Mouse (Mus musculus) liver, embryonic 16.5 days (tissue): ENCODE measurements around the gene Rhof. TPM values are rescaled to one million over a fixed set of nuclear protein-coding genes. Genes with fewer than 3 reads are reported as not detected.
A peak's percentile ranks its signal among the peaks of the same experiment; 100 is the strongest.

ENCODE experiments used
- ATAC-seq: fragments of 200-750 bp; cut with Nextera tagmentation; 2 replicates; pipeline ENCODE4 v1.8.0; 2017; ENCODE audit warnings: low read depth, mild to moderate bottlenecking, moderate number of reproducible peaks, moderate library complexity
- H3K27ac ChIP-seq: fragments of 300-500 bp; sonication (generic); 2 replicates; pipeline ENCODE4 v1.5.1; 2014; ENCODE audit warnings: mild to moderate bottlenecking, low read length
- H3K27me3 ChIP-seq: fragments of 300-500 bp; sonication (generic); 2 replicates; pipeline ENCODE4 v1.6.1; 2014; ENCODE audit warnings: low read depth, low read length, mixed read lengths; ENCODE audit not compliant: control insufficient read depth, insufficient read depth
- H3K36me3 ChIP-seq: fragments of 300-500 bp; sonication (generic); 2 replicates; pipeline ENCODE4 v1.6.1; 2014; ENCODE audit warnings: mild to moderate bottlenecking; ENCODE audit not compliant: control insufficient read depth, insufficient read depth
- H3K4me1 ChIP-seq: fragments of 300-500 bp; sonication (generic); 2 replicates; pipeline ENCODE4 v1.6.1; 2014; ENCODE audit warnings: low read depth, low read length, mixed read lengths; ENCODE audit not compliant: control insufficient read depth
- H3K4me2 ChIP-seq: fragments of 300-500 bp; sonication (generic); 2 replicates; pipeline ENCODE4 v1.6.1; 2014; ENCODE audit warnings: low read depth, low read length, mixed read lengths
- H3K4me3 ChIP-seq: fragments of 300-500 bp; sonication (generic); 2 replicates; pipeline ENCODE4 v1.5.1; 2014; ENCODE audit warnings: low read depth, mild to moderate bottlenecking, low read length
- H3K9ac ChIP-seq: fragments of 300-500 bp; sonication (generic); 2 replicates; pipeline ENCODE4 v1.6.1; 2014; ENCODE audit warnings: low read depth, low read length
- H3K9me3 ChIP-seq: fragments of 300-500 bp; sonication (generic); replicated peaks from 2 replicates; pipeline ENCODE4 v1.6.1; 2016; ENCODE audit warnings: low read length; ENCODE audit not compliant: control insufficient read depth
- WGBS: fragments of 180-500 bp; shearing (Covaris S2); extraction: QIAGEN DNeasy Blood & Tissue Kit; methylation state at CpG from one replicate; pipeline ENCODE4 v1.1.7; 2014; ENCODE audit not compliant: insufficient replicate concordance; 5-methylcytosine and 5-hydroxymethylcytosine counted together
- polyA plus RNA-seq: library from polyadenylated mRNA; unstranded; fragments of >200 nt; fragmentation: Nextera tagmentation; extraction: Ambion mirVana; gene quantifications from 2 replicates; pipeline ENCODE4 v1.2.1, GENCODE M21; 2015

The Rhof gene
- polyA plus RNA-seq, 1 experiment from 2014 or later = 2.3 TPM

GRCm38 (mm10) chr5:123133784-123134143 lies 1.3 kb upstream of the Rhof start:
- Histone ChIP-seq H3K4me2 (no peak overlapping the region), H3K36me3 (peaks cover 12% of the 10 kb centered on the region), H3K27me3 (peaks cover 5% of the 10 kb centered on the region; the same call in 1 of the 2 replicates), H3K4me3 (no peak overlapping the region), H3K9ac (no peak overlapping the region), H3K9me3 (no peaks in the 10 kb centered on the region), H3K4me1 (peaks cover 76% of the 10 kb centered on the region), H3K27ac (peak overlapping the region; percentile 36)
- ATAC-seq = no peak
- 52% methylated on average over 7 of the region's 7 CpGs for WGBS

GRCm38 (mm10) chr5:123133083-123133783 lies 741 bp upstream of the Rhof start:
- WGBS = 19% methylated on average over 18 of the region's 18 CpGs
- Histone ChIP-seq H3K4me1 (peaks cover 72% of the 10 kb centered on the region), H3K9ac (peak overlapping the region; percentile 62; the same call in 1 of the 2 replicates)

GRCm38 (mm10) chr5:123130814-123131148 lies 1.7 kb downstream of the Rhof start:
- Histone ChIP-seq H3K9ac (no peak overlapping the region), H3K4me1 (peaks cover 60% of the 10 kb centered on the region), H3K9me3 (no peaks in the 10 kb centered on the region), H3K27me3 (peaks cover 5% of the 10 kb centered on the region; the same call in 1 of the 2 replicates), H3K36me3 (peaks cover 12% of the 10 kb centered on the region), H3K4me3 (no peak overlapping the region), H3K27ac (no peak overlapping the region), H3K4me2 (no peak overlapping the region)
- 62% methylated on average over 5 of the region's 5 CpGs for WGBS
- no peak for ATAC-seq

More at GRCm38 (mm10) chr5:123133083-123133783, 741 bp upstream of the Rhof start:
- H3K4me3 ChIP-seq = peak overlapping the region; percentile 63
- peaks cover 12% of the 10 kb centered on the region for H3K36me3 ChIP-seq
- peak overlapping the region; percentile 75 for H3K4me2 ChIP-seq
- H3K27ac ChIP-seq = peak overlapping the region; percentile 82
- no peak for ATAC-seq
- no peaks in the 10 kb centered on the region for H3K9me3 ChIP-seq
- H3K27me3 ChIP-seq = peaks cover 5% of the 10 kb centered on the region; the same call in 1 of the 2 replicates

GRCm38 (mm10) chr5:123130030-123130813 lies 2.3 kb downstream of the Rhof start:
- peaks cover 60% of the 10 kb centered on the region for H3K4me1 ChIP-seq
- H3K27ac ChIP-seq = no peak overlapping the region
- no peak for ATAC-seq

GRCm38 (mm10) chr5:123129170-123129757 lies 3.2 kb downstream of the Rhof start:
- 36% methylated on average over 10 of the region's 10 CpGs for WGBS
- H3K4me1 ChIP-seq = peaks cover 55% of the 10 kb centered on the region
- H3K4me2 ChIP-seq = 0 out of 2 replicates have a peak overlapping the region, but pooled peaks have one; percentile 9

More at GRCm38 (mm10) chr5:123130030-123130813, 2.3 kb downstream of the Rhof start:
- no peak overlapping the region for H3K4me2 ChIP-seq
- H3K9ac ChIP-seq = no peak overlapping the region
- WGBS = 80% methylated on average over 9 of the region's 9 CpGs
- no peaks in the 10 kb centered on the region for H3K9me3 ChIP-seq
- H3K36me3 ChIP-seq = peaks cover 12% of the 10 kb centered on the region
- no peak overlapping the region for H3K4me3 ChIP-seq
- H3K27me3 ChIP-seq = peaks cover 5% of the 10 kb centered on the region; the same call in 1 of the 2 replicates

GRCm38 (mm10) chr5:123128426-123129169 lies 3.9 kb downstream of the Rhof start:
- Histone ChIP-seq H3K27ac (peak overlapping the region; percentile 66), H3K4me3 (no peak overlapping the region), H3K9ac (0 out of 2 replicates have a peak overlapping the region, but pooled peaks have one; percentile 7), H3K27me3 (peaks cover 5% of the 10 kb centered on the region; the same call in 1 of the 2 replicates), H3K9me3 (no peaks in the 10 kb centered on the region), H3K4me2 (0 out of 2 replicates have a peak overlapping the region, but pooled peaks have one; percentile 9), H3K36me3 (peaks cover 1% of the 10 kb centered on the region), H3K4me1 (peaks cover 49% of the 10 kb centered on the region)
- 19% methylated on average over 10 of the region's 10 CpGs for WGBS
- ATAC-seq = no peak

More at GRCm38 (mm10) chr5:123129170-123129757, 3.2 kb downstream of the Rhof start:
- H3K4me3 ChIP-seq = no peak overlapping the region
- peaks cover 7% of the 10 kb centered on the region for H3K36me3 ChIP-seq
- no peaks in the 10 kb centered on the region for H3K9me3 ChIP-seq
- H3K27me3 ChIP-seq = peaks cover 5% of the 10 kb centered on the region; the same call in 1 of the 2 replicates
- H3K27ac ChIP-seq = peak overlapping the region; percentile 66
- no peak overlapping the region for H3K9ac ChIP-seq
- no peak for ATAC-seq

- H3K27ac ChIP-seq = no peak overlapping the region
- H3K9ac ChIP-seq = no peak overlapping the region
- no peak for ATAC-seq
- 51% methylated on average over 6 of the region's 6 CpGs for WGBS
- H3K9me3 ChIP-seq = no peaks in the 10 kb centered on the region
- H3K4me3 ChIP-seq = no peak overlapping the region
- H3K4me1 ChIP-seq = peaks cover 35% of the 10 kb centered on the region
- no peak overlapping the region for H3K4me2 ChIP-seq
- peaks cover 5% of the 10 kb centered on the region; the same call in 1 of the 2 replicates for H3K27me3 ChIP-seq
- H3K36me3 ChIP-seq = no peaks in the 10 kb centered on the region
These were observed 5.5 kb downstream of the Rhof start for GRCm38 (mm10) chr5:123127031-123127430.
